Mouse (Mus musculus): ENCODE results near the gene Ptprm.
A peak's percentile ranks its signal among the peaks of the same experiment; 100 is the strongest.

Gene Ptprm

GRCm38 (mm10) chr17:67138981-67139380 is 215.3 kb downstream of the Ptprm start:
- no peak for DNase-seq (ENCODE audit: extremely low spot score)

GRCm38 (mm10) chr17:67136876-67137275 is 217.4 kb downstream of the Ptprm start:
- no peak for DNase-seq (ENCODE audit: extremely low spot score)

GRCm38 (mm10) chr17:67136421-67136820 is 217.8 kb downstream of the Ptprm start:
- no peak for DNase-seq (ENCODE audit: extremely low spot score)

GRCm38 (mm10) chr17:67134235-67134634 is 220.0 kb downstream of the Ptprm start:
- no peak for DNase-seq (ENCODE audit: extremely low spot score)

- DNase-seq (ENCODE audit: extremely low spot score) = no peak
These were observed 220.7 kb downstream of the Ptprm start for GRCm38 (mm10) chr17:67133440-67134103.

- DNase-seq (ENCODE audit: extremely low spot score) = no peak
These were observed 221.2 kb downstream of the Ptprm start for GRCm38 (mm10) chr17:67133026-67133425.

- DNase-seq (ENCODE audit: extremely low spot score) = no peak
These were observed 226.7 kb downstream of the Ptprm start for GRCm38 (mm10) chr17:67127530-67127929.

GRCm38 (mm10) chr17:67125596-67125995 is 228.7 kb downstream of the Ptprm start:
- no peak for DNase-seq (ENCODE audit: extremely low spot score)

GRCm38 (mm10) chr17:67124294-67124693 is 230.0 kb downstream of the Ptprm start:
- no peak for DNase-seq (ENCODE audit: extremely low spot score)

- DNase-seq (ENCODE audit: extremely low spot score) = no peak
These were observed 230.5 kb downstream of the Ptprm start for GRCm38 (mm10) chr17:67123722-67124121.

GRCm38 (mm10) chr17:67120863-67121262 is 233.4 kb downstream of the Ptprm start:
- DNase-seq (ENCODE audit: extremely low spot score) = no peak

GRCm38 (mm10) chr17:67118676-67119340 is 235.4 kb downstream of the Ptprm start:
- no peak for DNase-seq (ENCODE audit: extremely low spot score)

- DNase-seq (ENCODE audit: extremely low spot score) = no peak
These were observed 239.4 kb downstream of the Ptprm start for GRCm38 (mm10) chr17:67114842-67115241.

- DNase-seq (ENCODE audit: extremely low spot score) = no peak
These were observed 241.6 kb downstream of the Ptprm start for GRCm38 (mm10) chr17:67112679-67113078.

GRCm38 (mm10) chr17:67106176-67106575 is 248.1 kb downstream of the Ptprm start:
- DNase-seq (ENCODE audit: extremely low spot score) = no peak

GRCm38 (mm10) chr17:67102051-67102450 is 252.2 kb downstream of the Ptprm start:
- no peak for DNase-seq (ENCODE audit: extremely low spot score)

- no peak for DNase-seq (ENCODE audit: extremely low spot score)
These were observed 263.3 kb downstream of the Ptprm start for GRCm38 (mm10) chr17:67090997-67091396.

GRCm38 (mm10) chr17:67090153-67090552 is 264.1 kb downstream of the Ptprm start:
- DNase-seq (ENCODE audit: extremely low spot score) = no peak

GRCm38 (mm10) chr17:67089611-67090010 is 264.6 kb downstream of the Ptprm start:
- DNase-seq (ENCODE audit: extremely low spot score) = no peak

GRCm38 (mm10) chr17:67087585-67087984 is 266.7 kb downstream of the Ptprm start:
- peak; percentile 14 for DNase-seq (ENCODE audit: extremely low spot score)

GRCm38 (mm10) chr17:67086811-67087210 is 267.4 kb downstream of the Ptprm start:
- DNase-seq (ENCODE audit: extremely low spot score) = no peak

- DNase-seq (ENCODE audit: extremely low spot score) = no peak
These were observed 269.8 kb downstream of the Ptprm start for GRCm38 (mm10) chr17:67084501-67084900.

- no peak for DNase-seq (ENCODE audit: extremely low spot score)
These were observed 270.2 kb downstream of the Ptprm start for GRCm38 (mm10) chr17:67084093-67084492.
